Mouse (Mus musculus) hindbrain, embryonic 10.5 days (tissue): ENCODE results near the gene D6Wsu163e. TPM values are rescaled to one million over a fixed set of nuclear protein-coding genes. Genes with fewer than 3 reads are reported as not detected.

Experiments used
- DNase-seq: peaks from one replicate; pipeline ENCODE4 v3.0.0-alpha.2; 2017; ENCODE audit warnings: low spot score
- H3K27ac ChIP-seq: fragments of 300-500 bp; sonication (generic); 2 replicates; pipeline ENCODE4 v1.5.1; 2016; ENCODE audit warnings: mild to moderate bottlenecking, moderate library complexity
- H3K27me3 ChIP-seq: fragments of 300-500 bp; sonication (generic); 2 replicates; pipeline ENCODE4 v1.6.1; 2016; ENCODE audit warnings: mild to moderate bottlenecking; ENCODE audit not compliant: poor library complexity, insufficient read depth, severe bottlenecking
- H3K36me3 ChIP-seq: fragments of 300-500 bp; sonication (generic); 2 replicates; pipeline ENCODE4 v1.6.1; 2016; ENCODE audit warnings: mild to moderate bottlenecking, moderate library complexity
- H3K4me1 ChIP-seq: fragments of 300-500 bp; sonication (generic); replicated peaks from 2 replicates; pipeline ENCODE4 v1.6.1; 2016; ENCODE audit warnings: mild to moderate bottlenecking
- H3K4me3 ChIP-seq: fragments of 300-500 bp; sonication (generic); 2 replicates; pipeline ENCODE4 v1.5.1; 2016; ENCODE audit warnings: mild to moderate bottlenecking, moderate library complexity
- H3K9me3 ChIP-seq: fragments of 300-500 bp; sonication (generic); 2 replicates; pipeline ENCODE4 v1.6.1; 2016; ENCODE audit warnings: mild to moderate bottlenecking, moderate library complexity
- WGBS: fragments of 180-500 bp; shearing (Covaris S2); methylation state at CpG from one replicate; pipeline ENCODE4 v1.1.7; 2016; 5-methylcytosine and 5-hydroxymethylcytosine counted together
- polyA plus RNA-seq: library from polyadenylated mRNA; unstranded; fragments of >200 nt; fragmentation: Nextera tagmentation; extraction: Ambion mirVana; gene quantifications from 2 replicates; pipeline ENCODE4 v1.2.1, GENCODE M21; 2016

Gene D6Wsu163e
- polyA plus RNA-seq, 1 experiment from 2014 or later = 17.2 TPM

DNA sequence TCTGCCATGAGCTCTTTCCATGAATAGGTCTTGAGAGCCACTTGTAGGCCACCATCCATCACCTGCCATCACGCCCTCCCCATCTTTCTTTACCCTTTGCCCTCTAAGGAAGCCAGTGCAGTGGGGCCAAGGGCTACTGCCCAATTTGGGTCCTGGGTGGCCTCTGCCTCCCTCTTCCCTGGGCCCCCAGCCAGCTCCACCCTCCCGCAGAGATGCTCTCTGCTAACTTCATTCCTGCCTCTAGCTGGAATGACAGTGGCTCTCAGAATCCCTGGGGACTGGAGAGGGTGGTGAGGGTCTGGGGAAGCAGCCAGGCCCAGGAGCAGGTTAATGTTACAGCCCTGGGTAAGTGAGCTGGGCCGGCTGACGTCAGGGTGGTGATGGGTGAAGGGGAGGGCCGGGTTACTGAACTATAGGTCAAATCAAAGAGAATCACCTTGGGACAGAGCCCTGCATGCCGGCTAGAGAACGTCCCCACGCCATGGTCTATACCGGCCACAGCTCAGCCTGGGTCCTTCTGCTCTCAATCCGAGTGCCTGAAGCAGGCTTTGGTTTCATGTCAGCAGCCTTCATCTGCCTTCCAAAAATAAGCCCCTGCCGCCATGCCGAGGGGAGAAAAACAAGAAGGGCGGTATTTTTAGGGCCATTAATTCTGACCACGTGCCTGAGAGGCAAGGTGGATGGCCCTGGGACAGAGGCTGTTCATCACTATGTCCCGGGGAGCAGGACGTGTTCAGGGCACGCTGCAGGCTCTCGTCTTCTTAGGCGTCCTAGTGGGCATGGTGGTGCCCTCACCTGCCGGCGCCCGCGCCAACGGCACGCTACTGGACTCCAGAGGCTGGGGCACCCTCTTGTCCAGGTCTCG lies 75.4 kb downstream of the D6Wsu163e start, which contains the start of gene Fgf6:
Gene Fgf6 (plus strand): TSS at position 681 of the 865 bp plus-strand sequence.
- Histone ChIP-seq H3K4me1 (peaks cover 18% of the 10 kb centered on the region), H3K4me3 (no peak within 1 kb of the TSS), H3K27me3 (peaks cover 9% of the 10 kb centered on the region), H3K27ac (no peak within 1 kb of the TSS), H3K9me3 (no peaks in the 10 kb centered on the region), H3K36me3 (no peaks in the 10 kb centered on the region)
- 83% methylated on average over 26 of the region's 26 CpGs for WGBS
- no peak for DNase-seq

DNA sequence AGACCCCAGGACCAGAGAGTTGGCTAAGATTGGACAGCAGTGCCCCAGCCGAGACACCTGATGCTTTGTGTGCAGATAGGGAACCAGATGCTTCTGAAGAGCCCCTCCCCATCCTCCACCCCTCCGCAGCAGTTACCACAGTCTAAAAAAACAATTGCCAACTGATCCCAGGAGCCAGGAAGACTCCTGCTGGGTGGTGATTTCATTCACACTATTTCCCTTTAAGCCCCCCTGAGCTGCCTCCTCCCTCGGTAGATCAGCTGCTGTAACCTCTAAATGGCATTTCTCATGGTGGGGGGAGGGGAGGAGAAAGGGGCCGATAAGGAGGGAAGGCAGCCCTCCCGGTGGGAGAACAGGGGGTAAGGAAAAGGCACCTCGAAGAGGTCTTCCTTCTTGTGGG lies 79.5 kb downstream of the D6Wsu163e start:
- Histone ChIP-seq H3K4me1 (peaks cover 21% of the 10 kb centered on the region), H3K4me3 (no peak overlapping the region), H3K36me3 (no peaks in the 10 kb centered on the region), H3K9me3 (no peaks in the 10 kb centered on the region), H3K27me3 (peaks cover 28% of the 10 kb centered on the region), H3K27ac (no peak overlapping the region)
- no peak for DNase-seq
- WGBS = 6% methylated on average over 6 of the region's 6 CpGs

DNA sequence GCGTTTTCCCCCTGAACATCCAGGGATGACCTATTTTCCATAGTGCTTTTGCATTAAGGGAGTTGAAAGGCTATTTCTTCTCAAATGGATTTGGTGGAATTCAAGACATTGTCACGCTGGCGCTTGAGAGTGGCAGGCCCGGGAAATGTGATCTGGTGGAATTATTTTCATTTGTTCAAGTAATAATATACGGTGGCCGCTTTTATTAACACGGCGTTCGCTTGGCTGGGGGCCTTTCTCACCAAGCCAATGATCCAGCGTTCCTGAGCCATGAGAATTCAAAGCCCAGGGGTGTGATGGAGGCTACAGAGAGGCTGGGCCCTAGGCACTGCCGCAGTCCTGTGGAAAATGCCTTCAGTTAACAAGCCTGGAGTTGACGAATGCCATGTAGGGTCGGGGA lies 80.7 kb downstream of the D6Wsu163e start:
- H3K27me3 ChIP-seq = peaks cover 28% of the 10 kb centered on the region
- H3K4me1 ChIP-seq = peaks cover 21% of the 10 kb centered on the region
- DNase-seq = peak; percentile 6
- H3K4me3 ChIP-seq = no peak overlapping the region
- H3K9me3 ChIP-seq = no peaks in the 10 kb centered on the region
- H3K27ac ChIP-seq = no peak overlapping the region
- 17% methylated on average over 13 of the region's 13 CpGs for WGBS
- H3K36me3 ChIP-seq = no peaks in the 10 kb centered on the region

DNA sequence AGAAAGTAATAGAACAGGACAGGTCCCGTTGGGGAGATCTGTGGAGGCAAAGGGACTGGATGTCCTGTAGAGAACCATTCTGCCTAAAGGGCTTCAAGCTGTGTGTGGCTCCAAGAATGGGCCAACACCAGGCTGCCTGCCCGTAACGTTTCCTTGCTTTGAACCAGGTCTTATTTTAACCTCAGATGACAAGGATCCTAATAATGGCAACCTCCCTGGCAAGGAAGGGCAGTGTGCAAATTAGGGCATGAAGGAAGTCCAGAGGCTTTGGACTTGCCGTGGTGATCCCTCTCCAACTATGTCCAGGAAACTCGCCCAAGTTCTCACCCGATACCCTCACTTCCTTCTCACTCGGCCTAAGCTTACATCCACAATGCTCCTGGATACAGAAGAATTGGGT lies 85.1 kb downstream of the D6Wsu163e start:
- no peak for DNase-seq
- no peaks in the 10 kb centered on the region for H3K9me3 ChIP-seq
- 72% methylated on average over 7 of the region's 7 CpGs for WGBS
- H3K36me3 ChIP-seq = no peaks in the 10 kb centered on the region
- H3K27ac ChIP-seq = no peak overlapping the region
- H3K4me3 ChIP-seq = no peak overlapping the region
- H3K27me3 ChIP-seq = peaks cover 25% of the 10 kb centered on the region
- peaks cover 11% of the 10 kb centered on the region for H3K4me1 ChIP-seq

Other genes starting within 250 kb of the D6Wsu163e start
- 5.7 and 6.7 TPM in 2 replicates for gene Kcna6, start 199.3 kb upstream of the D6Wsu163e start, polyA plus RNA-seq
- 185 and 192 TPM in 2 replicates for gene Ndufa9, start 90.8 kb upstream of the D6Wsu163e start, polyA plus RNA-seq
- gene Akap3, start 86.9 kb upstream of the D6Wsu163e start, polyA plus RNA-seq = 0.24 TPM in 1 of 2 replicates, not detected in the other
- gene Dyrk4, start 18.1 kb upstream of the D6Wsu163e start, polyA plus RNA-seq = 0.10 TPM in 1 of 2 replicates, not detected in the other
- gene Rad51ap1, start 375 bp upstream of the D6Wsu163e start, polyA plus RNA-seq = 70.6 and 72.8 TPM in 2 replicates
- gene Fgf6, start 75.6 kb downstream of the D6Wsu163e start, polyA plus RNA-seq = not detected in 2 replicates
- gene Fgf23, start 132.9 kb downstream of the D6Wsu163e start, polyA plus RNA-seq = 0.08 and 0.11 TPM in 2 replicates
- gene Tigar, start 169.6 kb downstream of the D6Wsu163e start, polyA plus RNA-seq = 6.9 and 7.4 TPM in 2 replicates
- gene Ccnd2, start 212.2 kb downstream of the D6Wsu163e start, polyA plus RNA-seq = 865 and 1,523 TPM in 2 replicates